Comparison of ENCODE assay signal across 23 mouse cellular contexts in the genomic region with DNA sequence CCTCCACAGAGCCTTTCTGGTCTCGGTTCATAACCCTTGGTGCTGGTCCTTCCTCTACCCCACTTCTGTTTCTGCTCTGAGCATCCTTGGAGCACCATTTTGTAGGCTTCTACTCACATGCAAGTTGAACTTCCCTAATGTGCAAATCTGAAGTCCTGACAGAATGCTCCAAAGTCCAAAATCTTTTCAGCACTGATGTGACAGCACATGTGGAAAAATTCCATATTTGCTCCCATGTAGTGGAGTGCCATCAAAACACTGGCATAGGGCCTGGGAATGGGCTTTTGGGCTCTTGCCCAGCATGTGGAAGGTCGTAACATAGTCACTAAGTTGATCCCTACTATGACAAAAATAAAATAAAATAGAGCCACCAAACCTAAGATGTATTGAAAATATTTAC.
"Had no signal": no experiment of that assay in that cellular context is flagged by ENCODE, and none has a peak within 500 bp of the region (broad histone marks: within the 10 kb centered on the region; RNA-seq: fewer than 3 reads in every experiment).

No protein-coding gene starts in this region.

- H3K4me2 ChIP-seq: limb, embryonic 12.5 days; limb, embryonic 15.5 days; liver, embryonic 13.5 days; lung, embryonic 14.5 days; midbrain, embryonic 15.5 days; neural tube, embryonic 12.5 days; neural tube, embryonic 15.5 days had no signal

- H3K36me3 ChIP-seq: limb, embryonic 12.5 days; limb, embryonic 15.5 days; liver, embryonic 13.5 days; midbrain, embryonic 10.5 days; midbrain, embryonic 15.5 days; neural tube, embryonic 12.5 days; neural tube, embryonic 15.5 days had no signal

- H3K27me3 ChIP-seq: limb, embryonic 12.5 days; limb, embryonic 15.5 days; liver, embryonic 13.5 days; megakaryocyte, embryonic 14.5 days; midbrain, embryonic 15.5 days; neural tube, embryonic 12.5 days; neural tube, embryonic 15.5 days had no signal

- H3K27ac ChIP-seq: limb, embryonic 12.5 days; limb, embryonic 15.5 days; liver, embryonic 13.5 days; midbrain, embryonic 10.5 days; midbrain, embryonic 15.5 days; neural tube, embryonic 12.5 days; neural tube, embryonic 15.5 days; stomach, postnatal 0 days had no signal

- H3K9me3 ChIP-seq: limb, embryonic 12.5 days; limb, embryonic 15.5 days; liver, embryonic 13.5 days; midbrain, embryonic 10.5 days; midbrain, embryonic 15.5 days; neural tube, embryonic 12.5 days; neural tube, embryonic 15.5 days had no signal

- H3K4me1 ChIP-seq: liver, embryonic 13.5 days; megakaryocyte, embryonic 14.5 days; midbrain, embryonic 10.5 days; midbrain, embryonic 15.5 days; neural tube, embryonic 12.5 days had no signal

- H3K4me3 ChIP-seq: limb, embryonic 12.5 days; limb, embryonic 15.5 days; liver, embryonic 13.5 days; megakaryocyte, embryonic 14.5 days; midbrain, embryonic 10.5 days; midbrain, embryonic 15.5 days; neural tube, embryonic 12.5 days; neural tube, embryonic 15.5 days had no signal

- ATAC-seq: lung, postnatal 0 days; midbrain, embryonic 15.5 days had no signal

- DNase-seq: kidney, adult 18-20 months; kidney, adult 9 months; kidney, postnatal 14 days; kidney, postnatal 4 days; left cerebral cortex, postnatal 4 days; liver, embryonic 13.5 days; lung, embryonic 14.5 days; lung, postnatal 36 days; right cerebral cortex, adult 18-20 months; right cerebral cortex, postnatal 14 days; right cerebral cortex, postnatal 4 days; thymus, adult 2 months; thymus, postnatal 14 days; thymus, postnatal 4 days had no signal

- H3K9ac ChIP-seq: limb, embryonic 12.5 days; limb, embryonic 15.5 days; liver, embryonic 13.5 days; lung, embryonic 14.5 days; midbrain, embryonic 15.5 days; neural tube, embryonic 12.5 days; neural tube, embryonic 15.5 days had no signal
